Mouse (Mus musculus) lung, adult 2 months (tissue): ENCODE data around the gene Wfdc10.

Experiments
- CTCF ChIP-seq: fragments of 200-500 bp; IDR thresholded peaks from 2 replicates; pipeline ENCODE4 v1.5.1; 2011; ENCODE audit warnings: mild to moderate bottlenecking, low read length, control low read depth; ENCODE audit not compliant: insufficient read depth
- POLR2A ChIP-seq: fragments of 200-500 bp; IDR thresholded peaks from 2 replicates; pipeline ENCODE4 v1.6.1; 2011; ENCODE audit warnings: low read depth, mild to moderate bottlenecking, control low read depth, low read length, borderline replicate concordance; ENCODE audit errors: extremely low read depth

GRCm38 (mm10) chr2:164676103-164676502, 20.3 kb downstream of the Wfdc10 start:
- 0 out of 2 replicates have a peak, but pooled peaks have one; percentile 16 for TF ChIP-seq CTCF
- no peak for TF ChIP-seq POLR2A
